Mouse (Mus musculus): ENCODE results near the gene Tmem232. TPM values are rescaled to one million over a fixed set of nuclear protein-coding genes. Genes with fewer than 3 reads are reported as not detected.

The Tmem232 gene
- polyA plus RNA-seq, 1 experiment: 1.6 TPM

- TF ChIP-seq POLR2A (IDR thresholded peaks at IDR 0.05; ENCODE audit: borderline replicate concordance, extremely low read depth, low read depth, low read length): no peak
- no peak for TF ChIP-seq CTCF (IDR thresholded peaks at IDR 0.05; ENCODE audit: insufficient read depth, low read length)
- Histone ChIP-seq H3K4me1 (ENCODE audit: control insufficient read depth, insufficient read depth, low read length) (no peaks in the 10 kb centered on the region), H3K4me3 (replicated peaks; ENCODE audit: extremely low read depth, low read depth, low read length) (no peak overlapping the region)
- WGBS: 44% methylated on average over 9 of the region's 9 CpGs
- no peak for DNase-seq
These were observed 135.3 kb downstream of the Tmem232 start for GRCm38 (mm10) chr17:65405309-65405708.

- no peak for DNase-seq
- Histone ChIP-seq H3K4me1 (ENCODE audit: control insufficient read depth, insufficient read depth, low read length) (no peaks in the 10 kb centered on the region), H3K4me3 (replicated peaks; ENCODE audit: extremely low read depth, low read depth, low read length) (no peak overlapping the region)
- WGBS: 68% methylated on average over 1 of the region's 1 CpGs
- TF ChIP-seq POLR2A (IDR thresholded peaks at IDR 0.05; ENCODE audit: borderline replicate concordance, extremely low read depth, low read depth, low read length) (no peak), CTCF (IDR thresholded peaks at IDR 0.05; ENCODE audit: insufficient read depth, low read length) (no peak)
These were observed 139.7 kb downstream of the Tmem232 start for GRCm38 (mm10) chr17:65400914-65401313.

- TF ChIP-seq CTCF (IDR thresholded peaks at IDR 0.05; ENCODE audit: insufficient read depth, low read length): no peak
- TF ChIP-seq POLR2A (IDR thresholded peaks at IDR 0.05; ENCODE audit: borderline replicate concordance, extremely low read depth, low read depth, low read length): no peak
- Histone ChIP-seq H3K4me1 (ENCODE audit: control insufficient read depth, insufficient read depth, low read length) (no peaks in the 10 kb centered on the region), H3K4me3 (replicated peaks; ENCODE audit: extremely low read depth, low read depth, low read length) (no peak overlapping the region)
- 68% methylated on average over 9 of the region's 9 CpGs for WGBS
- DNase-seq: no peak
These were observed 156.1 kb downstream of the Tmem232 start for GRCm38 (mm10) chr17:65384411-65384962.

- DNase-seq: no peak
- H3K4me3 ChIP-seq (replicated peaks; ENCODE audit: extremely low read depth, low read depth, low read length): no peak overlapping the region
- WGBS: 19% methylated on average over 7 of the region's 7 CpGs
- H3K4me1 ChIP-seq (ENCODE audit: control insufficient read depth, insufficient read depth, low read length): no peaks in the 10 kb centered on the region
- TF ChIP-seq POLR2A (IDR thresholded peaks at IDR 0.05; ENCODE audit: borderline replicate concordance, extremely low read depth, low read depth, low read length) (no peak), CTCF (IDR thresholded peaks at IDR 0.05; ENCODE audit: insufficient read depth, low read length) (no peak)
These were observed 170.4 kb downstream of the Tmem232 start for GRCm38 (mm10) chr17:65370034-65370780.

- no peak for TF ChIP-seq POLR2A (IDR thresholded peaks at IDR 0.05; ENCODE audit: borderline replicate concordance, extremely low read depth, low read depth, low read length)
- no peaks in the 10 kb centered on the region for H3K4me1 ChIP-seq (ENCODE audit: control insufficient read depth, insufficient read depth, low read length)
- 48% methylated on average over 3 of the region's 3 CpGs for WGBS
- no peak for DNase-seq
- no peak overlapping the region for H3K4me3 ChIP-seq (replicated peaks; ENCODE audit: extremely low read depth, low read depth, low read length)
These were observed 174.9 kb downstream of the Tmem232 start for GRCm38 (mm10) chr17:65365535-65366254.

GRCm38 (mm10) chr17:65351836-65352235 is 188.7 kb downstream of the Tmem232 start:
- Histone ChIP-seq H3K4me1 (ENCODE audit: control insufficient read depth, insufficient read depth, low read length) (no peaks in the 10 kb centered on the region), H3K4me3 (replicated peaks; ENCODE audit: extremely low read depth, low read depth, low read length) (no peak overlapping the region)
- 86% methylated on average over 8 of the region's 8 CpGs for WGBS
- DNase-seq: no peak
- no peak for TF ChIP-seq CTCF (IDR thresholded peaks at IDR 0.05; ENCODE audit: insufficient read depth, low read length)
- TF ChIP-seq POLR2A (IDR thresholded peaks at IDR 0.05; ENCODE audit: borderline replicate concordance, extremely low read depth, low read depth, low read length): no peak

GRCm38 (mm10) chr17:65340016-65340415 is 200.6 kb downstream of the Tmem232 start:
- no peak for DNase-seq
- Histone ChIP-seq H3K4me3 (replicated peaks; ENCODE audit: extremely low read depth, low read depth, low read length) (no peak overlapping the region), H3K4me1 (ENCODE audit: control insufficient read depth, insufficient read depth, low read length) (no peaks in the 10 kb centered on the region)
- 54% methylated on average over 4 of the region's 4 CpGs for WGBS
- no peak for TF ChIP-seq CTCF (IDR thresholded peaks at IDR 0.05; ENCODE audit: insufficient read depth, low read length)
- no peak for TF ChIP-seq POLR2A (IDR thresholded peaks at IDR 0.05; ENCODE audit: borderline replicate concordance, extremely low read depth, low read depth, low read length)

- 86% methylated on average over 8 of the region's 8 CpGs for WGBS
These were observed 209.8 kb downstream of the Tmem232 start for GRCm38 (mm10) chr17:65330759-65331158.

GRCm38 (mm10) chr17:65325249-65325648 is 215.3 kb downstream of the Tmem232 start:
- no peak overlapping the region for H3K4me3 ChIP-seq (replicated peaks; ENCODE audit: extremely low read depth, low read depth, low read length)
- H3K4me1 ChIP-seq (ENCODE audit: control insufficient read depth, insufficient read depth, low read length): no peaks in the 10 kb centered on the region
- 17% methylated on average over 2 of the region's 2 CpGs for WGBS
- no peak for DNase-seq
- TF ChIP-seq POLR2A (IDR thresholded peaks at IDR 0.05; ENCODE audit: borderline replicate concordance, extremely low read depth, low read depth, low read length): no peak
- peak; percentile 61; the same call in 1 of the 2 replicates for TF ChIP-seq CTCF (IDR thresholded peaks at IDR 0.05; ENCODE audit: insufficient read depth, low read length)

More at GRCm38 (mm10) chr17:65330759-65331158, 209.8 kb downstream of the Tmem232 start:
- no peak for DNase-seq
- no peak overlapping the region for H3K4me3 ChIP-seq (replicated peaks; ENCODE audit: extremely low read depth, low read depth, low read length)
- no peak for TF ChIP-seq CTCF (IDR thresholded peaks at IDR 0.05; ENCODE audit: insufficient read depth, low read length)
- no peak for TF ChIP-seq POLR2A (IDR thresholded peaks at IDR 0.05; ENCODE audit: borderline replicate concordance, extremely low read depth, low read depth, low read length)
- no peaks in the 10 kb centered on the region for H3K4me1 ChIP-seq (ENCODE audit: control insufficient read depth, insufficient read depth, low read length)

Data from lung, adult 2 months (tissue).